Mouse (Mus musculus) cerebellum, adult 2 months (tissue): ENCODE results near the gene Zswim8. TPM values are rescaled to one million over a fixed set of nuclear protein-coding genes. Genes with fewer than 3 reads are reported as not detected.

Experiments used
- DNase-seq, 2 experiments: peaks; one replicate each; pipeline ENCODE4 v3.0.0; 2021
- H3K27ac ChIP-seq: fragments of 200-500 bp; 2 replicates; pipeline ENCODE4 v1.5.1; 2012; ENCODE audit warnings: low read length, control low read depth, inconsistent platforms; ENCODE audit not compliant: insufficient read depth
- H3K27me3 ChIP-seq: fragments of 200-500 bp; 2 replicates; pipeline ENCODE4 v1.6.1; 2012; ENCODE audit warnings: inconsistent platforms, mild to moderate bottlenecking, low read length, moderate library complexity; ENCODE audit not compliant: control insufficient read depth, insufficient read depth
- H3K4me1 ChIP-seq: fragments of 200-500 bp; 2 replicates; pipeline ENCODE4 v1.6.1; 2011; ENCODE audit warnings: low read length; ENCODE audit not compliant: control insufficient read depth, insufficient read depth
- H3K4me3 ChIP-seq: fragments of 200-500 bp; replicated peaks from 2 replicates; pipeline ENCODE3; 2011; ENCODE audit warnings: mild to moderate bottlenecking, low read depth, low read length, control low read depth; ENCODE audit not compliant: insufficient read depth
- CTCF ChIP-seq: fragments of 200-500 bp; IDR thresholded peaks from 2 replicates; pipeline ENCODE4 v1.5.1; 2011; ENCODE audit warnings: low read depth, mild to moderate bottlenecking, control low read depth, low read length, moderate library complexity, borderline replicate concordance; ENCODE audit not compliant: insufficient read depth
- POLR2A ChIP-seq: fragments of 200-500 bp; IDR thresholded peaks from 2 replicates; pipeline ENCODE4 v1.6.1; 2011; ENCODE audit warnings: low read length, control low read depth, borderline replicate concordance; ENCODE audit not compliant: insufficient read depth
- WGBS: fragments of 180-500 bp; shearing (Covaris S2); methylation state at CpG from one replicate; pipeline ENCODE4 v1.1.7; 2018; 5-methylcytosine and 5-hydroxymethylcytosine counted together
- polyA plus RNA-seq: library from polyadenylated mRNA; depleted of rRNA; stranded (reverse); fragments of >200 nt; gene quantifications from 2 replicates; pipeline ENCODE4 v1.2.3, GENCODE M21; 2012; rRNA removed

Zswim8 gene
- polyA plus RNA-seq, 1 experiment: 164 TPM

DNA sequence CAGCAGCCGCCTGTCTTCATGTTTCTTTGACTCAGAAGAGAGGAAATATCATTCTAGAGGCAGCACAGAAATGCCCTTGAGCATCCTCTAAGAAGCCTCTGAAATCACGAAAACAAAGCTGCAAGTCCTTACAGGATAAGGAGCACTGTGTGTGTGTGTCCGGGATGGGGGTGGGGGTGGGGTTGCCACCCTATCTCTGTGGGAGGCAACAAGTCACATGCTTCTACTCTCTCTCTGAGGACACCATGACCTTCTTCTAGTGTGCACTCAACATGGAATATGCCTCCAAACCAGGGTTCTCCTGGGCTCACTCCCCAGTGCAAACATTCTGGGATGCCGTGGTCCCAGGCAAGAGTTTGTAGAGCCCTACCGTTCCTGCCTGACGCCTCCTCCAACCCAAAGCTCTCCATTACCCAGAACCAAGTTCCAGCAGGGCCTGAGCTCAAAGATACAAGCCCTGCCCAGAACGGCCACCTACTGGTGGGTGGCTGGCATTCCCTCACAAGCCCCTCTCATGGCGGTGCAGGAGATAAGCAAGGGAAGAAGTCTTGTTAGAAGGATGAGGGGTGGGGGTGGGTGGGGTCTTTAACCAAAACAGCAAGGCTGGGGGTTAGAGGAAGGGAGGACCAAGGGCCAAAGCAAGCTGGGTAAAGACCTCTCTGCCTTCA, 51.5 kb downstream of the Zswim8 start:
- no peak for DNase-seq
- Histone ChIP-seq H3K4me1 (peaks cover 33% of the 10 kb centered on the region), H3K27me3 (no peaks in the 10 kb centered on the region), H3K27ac (peak overlapping the region; percentile 85), H3K4me3 (no peak overlapping the region)
- no peak for TF ChIP-seq POLR2A
- no peak for TF ChIP-seq CTCF
- WGBS: 81% methylated on average over 8 of the region's 8 CpGs

DNA sequence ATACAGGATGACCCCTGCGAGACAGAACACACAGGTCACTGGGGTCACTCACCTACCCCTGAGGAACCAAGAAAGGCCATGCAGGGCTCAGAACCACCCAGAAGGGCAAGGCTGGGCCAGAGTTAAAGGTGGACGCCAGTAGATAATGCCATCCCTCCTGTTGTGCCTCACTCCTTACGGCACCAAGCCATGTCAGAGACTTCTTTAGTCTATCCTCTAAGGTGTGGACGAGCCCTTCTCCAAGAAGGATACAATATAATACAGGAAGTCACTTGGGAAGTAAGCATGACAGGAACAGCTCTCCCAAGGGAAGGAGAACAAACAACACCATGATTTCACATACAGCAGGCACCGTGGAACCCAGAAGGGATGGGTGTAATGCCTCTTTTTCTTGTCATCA, 57.6 kb downstream of the Zswim8 start:
- WGBS: 89% methylated on average over 5 of the region's 5 CpGs
- TF ChIP-seq POLR2A: no peak
- TF ChIP-seq CTCF: no peak
- no peak overlapping the region for H3K4me3 ChIP-seq
- H3K27ac ChIP-seq: no peak overlapping the region
- peaks cover 6% of the 10 kb centered on the region; the same call in 1 of the 2 replicates for H3K4me1 ChIP-seq
- H3K27me3 ChIP-seq: no peaks in the 10 kb centered on the region
- no peak for DNase-seq

DNA sequence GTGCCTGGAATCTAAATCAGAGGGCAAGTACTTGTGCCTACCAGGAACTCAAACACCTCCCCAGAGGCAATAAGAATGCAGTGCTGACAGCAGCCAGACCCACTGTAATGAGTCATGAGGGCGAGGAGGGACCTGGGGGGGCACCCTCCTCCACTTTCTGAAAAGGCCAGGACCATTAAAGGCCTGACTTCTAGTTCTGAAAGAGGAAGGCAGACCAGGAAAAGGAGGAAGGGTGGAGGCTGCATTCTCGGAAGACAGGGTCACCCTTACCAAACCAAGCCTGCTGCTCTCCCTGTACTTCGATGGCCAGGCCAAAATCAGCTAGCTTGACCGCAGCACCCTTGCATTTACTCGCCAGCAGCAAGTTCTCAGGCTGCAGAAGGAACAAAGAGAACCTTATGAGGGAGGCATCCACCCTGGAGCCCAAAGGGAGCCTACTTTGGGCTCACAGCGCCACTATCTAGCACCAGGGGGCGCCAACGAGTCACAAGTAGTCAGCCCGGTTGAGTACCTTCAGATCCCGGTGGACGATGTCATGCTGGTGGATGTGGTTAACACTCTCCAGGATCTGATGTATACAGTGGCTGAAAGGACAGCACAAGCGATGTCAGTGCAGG, 58.4 kb downstream of the Zswim8 start:
- Histone ChIP-seq H3K27me3 (no peaks in the 10 kb centered on the region), H3K4me1 (peaks cover 6% of the 10 kb centered on the region; the same call in 1 of the 2 replicates), H3K27ac (no peak overlapping the region), H3K4me3 (no peak overlapping the region)
- WGBS: 34% methylated on average over 12 of the region's 12 CpGs
- DNase-seq: peak; percentile 81 to 88
- no peak for TF ChIP-seq POLR2A
- TF ChIP-seq CTCF: peak; percentile 96

DNA sequence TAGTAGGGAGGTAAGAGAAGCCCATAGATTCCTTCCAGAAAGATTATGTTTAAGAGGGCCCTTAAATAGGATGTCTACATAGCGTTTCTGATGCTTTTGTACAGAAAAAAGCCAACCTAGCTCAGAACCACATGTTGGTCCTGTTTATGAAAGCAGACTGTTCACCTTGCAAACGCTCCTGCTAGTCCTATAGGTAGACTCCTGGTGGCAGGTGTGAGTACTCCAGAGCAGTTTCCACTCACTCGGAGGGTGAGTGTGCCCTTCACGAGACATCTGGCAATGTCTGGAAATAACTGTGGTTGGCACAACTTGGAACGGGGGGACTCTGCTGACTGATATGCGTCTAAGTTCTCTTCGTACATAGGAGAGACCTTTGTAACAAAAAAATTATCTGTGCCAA, 60.6 kb downstream of the Zswim8 start:
- H3K4me1 ChIP-seq: peaks cover 6% of the 10 kb centered on the region
- TF ChIP-seq CTCF: no peak
- TF ChIP-seq POLR2A: no peak
- DNase-seq: no peak
- no peak overlapping the region for H3K27ac ChIP-seq
- H3K4me3 ChIP-seq: no peak overlapping the region
- 87% methylated on average over 7 of the region's 7 CpGs for WGBS
- no peaks in the 10 kb centered on the region for H3K27me3 ChIP-seq

DNA sequence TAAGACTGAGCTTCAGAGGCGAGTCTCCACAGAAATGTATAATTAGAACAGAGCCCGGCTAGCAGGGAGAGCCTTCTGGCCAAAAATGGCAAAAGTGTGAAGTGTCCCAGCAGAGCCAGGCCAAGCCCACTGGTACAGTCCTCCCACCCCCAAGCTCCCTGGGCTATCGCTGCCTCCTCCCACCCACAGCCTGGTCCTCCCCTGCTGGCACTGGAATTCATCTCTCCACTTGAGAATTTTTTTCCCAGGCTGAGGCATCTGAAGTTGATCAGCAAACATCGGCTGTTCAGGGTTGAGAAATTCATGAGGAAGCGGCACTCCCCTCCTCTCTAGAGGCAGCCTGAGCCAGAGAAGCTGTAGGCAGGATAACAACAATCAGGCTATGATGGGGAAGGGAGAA, 61.2 kb downstream of the Zswim8 start:
- no peak overlapping the region for H3K4me3 ChIP-seq
- H3K27ac ChIP-seq: no peak overlapping the region
- no peaks in the 10 kb centered on the region for H3K27me3 ChIP-seq
- H3K4me1 ChIP-seq: peaks cover 12% of the 10 kb centered on the region
- TF ChIP-seq POLR2A: no peak
- no peak for TF ChIP-seq CTCF
- no peak for DNase-seq
- WGBS: 48% methylated on average over 5 of the region's 5 CpGs

DNA sequence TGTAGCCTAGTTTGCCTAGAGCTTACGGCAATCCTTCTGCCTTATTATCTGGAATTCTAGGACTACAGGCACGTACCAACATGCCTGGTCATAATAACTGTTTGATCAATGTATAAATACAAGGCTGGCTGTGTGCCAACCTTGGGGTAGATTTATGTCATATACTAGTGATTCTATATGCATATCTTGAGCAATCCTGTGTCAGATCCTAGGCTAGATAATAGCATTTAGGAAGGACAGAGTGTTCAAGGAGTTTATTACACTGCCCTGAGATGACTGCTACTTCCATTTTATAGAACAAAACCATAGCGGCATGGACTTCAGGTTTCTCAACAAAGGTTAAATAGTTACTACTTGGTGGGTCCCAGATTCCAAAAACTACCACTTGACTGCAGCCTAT, 64.6 kb downstream of the Zswim8 start:
- no peak overlapping the region for H3K27ac ChIP-seq
- over 99% methylated on average over 3 of the region's 3 CpGs for WGBS
- peaks cover 16% of the 10 kb centered on the region for H3K4me1 ChIP-seq
- no peaks in the 10 kb centered on the region for H3K27me3 ChIP-seq
- TF ChIP-seq CTCF: no peak
- no peak for TF ChIP-seq POLR2A
- H3K4me3 ChIP-seq: no peak overlapping the region
- no peak for DNase-seq

DNA sequence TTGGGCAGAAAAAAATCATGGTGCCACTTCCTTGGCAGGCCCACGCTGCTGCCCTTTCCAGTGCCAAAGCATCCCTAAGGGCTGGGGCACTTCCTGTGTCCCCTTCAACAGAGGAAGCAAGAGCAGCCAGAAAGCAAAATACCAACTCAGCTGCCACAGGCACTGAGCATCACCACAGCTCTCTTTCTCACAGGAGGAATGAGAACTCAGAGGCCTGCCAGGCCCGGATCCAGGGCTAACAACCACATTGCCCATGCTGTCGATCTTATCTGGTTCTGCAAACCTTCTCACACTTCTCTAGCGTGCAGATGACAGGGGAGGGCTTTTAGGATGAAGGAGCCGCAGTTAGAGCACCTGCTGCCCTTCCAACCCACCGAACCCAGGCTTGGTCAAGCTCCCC, 65.5 kb downstream of the Zswim8 start:
- Histone ChIP-seq H3K27me3 (no peaks in the 10 kb centered on the region), H3K4me3 (no peak overlapping the region), H3K27ac (peak overlapping the region; percentile 70), H3K4me1 (peaks cover 16% of the 10 kb centered on the region)
- no peak for TF ChIP-seq CTCF
- TF ChIP-seq POLR2A: no peak
- no peak for DNase-seq
- 21% methylated on average over 6 of the region's 6 CpGs for WGBS

Other genes starting within 250 kb of the Zswim8 start
- gene Anxa7, start 227.4 kb upstream of the Zswim8 start, polyA plus RNA-seq: 69.6 and 72.2 TPM in 2 replicates
- gene Mss51, start 210.7 kb upstream of the Zswim8 start, polyA plus RNA-seq: 1.1 TPM in 2 replicates
- 141 and 142 TPM in 2 replicates for gene Ppp3cb, start 161.0 kb upstream of the Zswim8 start, polyA plus RNA-seq
- 60.6 and 63.1 TPM in 2 replicates for gene Usp54, start 66.5 kb upstream of the Zswim8 start, polyA plus RNA-seq
- gene Myoz1, start 51.0 kb upstream of the Zswim8 start, polyA plus RNA-seq: not detected in 2 replicates
- 0.08 and 0.13 TPM in 2 replicates for gene Synpo2l, start 39.2 kb upstream of the Zswim8 start, polyA plus RNA-seq
- gene Sec24c, start 33.2 kb upstream of the Zswim8 start, polyA plus RNA-seq: 93.3 and 116 TPM in 2 replicates
- gene Fut11, start 12.6 kb upstream of the Zswim8 start, polyA plus RNA-seq: 15.9 and 17.1 TPM in 2 replicates
- gene Chchd1, start 4.5 kb upstream of the Zswim8 start, polyA plus RNA-seq: 109 and 115 TPM in 2 replicates
- gene Ndst2, start 27.0 kb downstream of the Zswim8 start, polyA plus RNA-seq: 37.9 and 43.2 TPM in 2 replicates
- gene Camk2g, start 86.5 kb downstream of the Zswim8 start, polyA plus RNA-seq: 217 and 222 TPM in 2 replicates
- gene Plau, start 129.1 kb downstream of the Zswim8 start, polyA plus RNA-seq: 0.90 and 1.1 TPM in 2 replicates
- 23.9 and 26.7 TPM in 2 replicates for gene Vcl, start 221.8 kb downstream of the Zswim8 start, polyA plus RNA-seq